Mouse (Mus musculus) liver, embryonic 14.5 days (tissue): ENCODE results near the gene Smok3b. TPM values are rescaled to one million over a fixed set of nuclear protein-coding genes. Genes with fewer than 3 reads are reported as not detected.
"Not testable (repeated sequence)": the region's sequence is repeated elsewhere in the genome, so short reads cannot be mapped to it uniquely, and the experiment has no call there.

Source experiments
- ATAC-seq: fragments of 200-750 bp; cut with Nextera tagmentation; 2 replicates; pipeline ENCODE4 v1.8.0; 2017; ENCODE audit warnings: moderate number of reproducible peaks, mild to moderate bottlenecking, moderate library complexity; ENCODE audit not compliant: insufficient read depth
- DNase-seq, 3 experiments: peaks; one replicate each; pipeline ENCODE4 v3.0.0-alpha.2; 2012 to 2013; ENCODE audit warnings: low read depth in 3 of 3, low spot score in 3 of 3
- H3K27ac ChIP-seq: fragments of 300-500 bp; sonication (generic); 2 replicates; pipeline ENCODE4 v1.5.1; 2014; ENCODE audit warnings: moderate library complexity, mild to moderate bottlenecking, control low read depth, inconsistent platforms
- H3K27me3 ChIP-seq: fragments of 300-500 bp; sonication (generic); 2 replicates; pipeline ENCODE4 v1.6.1; 2014; ENCODE audit warnings: mild to moderate bottlenecking, low read length, moderate library complexity; ENCODE audit not compliant: control insufficient read depth, insufficient read depth
- H3K36me3 ChIP-seq: fragments of 300-500 bp; sonication (generic); replicated peaks from 2 replicates; pipeline ENCODE4 v1.6.1; 2014; ENCODE audit warnings: low read depth; ENCODE audit not compliant: control insufficient read depth, insufficient read depth
- H3K4me1 ChIP-seq, 2 experiments: fragments of 200-500 bp in 1 of 2; fragments of 300-500 bp in 1 of 2; sonication (generic) in 1 of 2; replicated peaks; 2 replicates each; pipeline ENCODE4 v1.6.1; 2012 to 2014; ENCODE audit warnings: antibody characterized with exemption in 1 of 2, inconsistent platforms in 1 of 2, low read length in 1 of 2; ENCODE audit not compliant: control insufficient read depth in 2 of 2, insufficient read depth in 2 of 2
- H3K4me2 ChIP-seq: fragments of 300-500 bp; sonication (generic); 2 replicates; pipeline ENCODE4 v1.6.1; 2014; ENCODE audit warnings: low read depth, mild to moderate bottlenecking, control low read depth, moderate library complexity
- H3K4me3 ChIP-seq, 2 experiments: fragments of 200-500 bp in 1 of 2; fragments of 300-500 bp in 1 of 2; sonication (generic) in 1 of 2; 2 replicates each; pipeline ENCODE4 v1.5.1; 2012 to 2014; ENCODE audit warnings: low read depth in 2 of 2, low read length in 2 of 2, mild to moderate bottlenecking in 2 of 2, control low read depth in 1 of 2, inconsistent platforms in 1 of 2, moderate library complexity in 1 of 2; ENCODE audit not compliant: insufficient read depth in 1 of 2
- H3K9ac ChIP-seq: fragments of 300-500 bp; sonication (generic); replicated peaks from 2 replicates; pipeline ENCODE4 v1.6.1; 2014; ENCODE audit warnings: mild to moderate bottlenecking, control low read depth, moderate library complexity
- H3K9me3 ChIP-seq: fragments of 300-500 bp; sonication (generic); 2 replicates; pipeline ENCODE4 v1.6.1; 2016; ENCODE audit warnings: low read length, mixed read lengths; ENCODE audit not compliant: control insufficient read depth
- CTCF ChIP-seq: IDR thresholded peaks from 2 replicates; pipeline ENCODE4 v1.5.1; 2016; ENCODE audit warnings: antibody characterized with exemption, low read depth, control low read depth
- EP300 ChIP-seq: IDR thresholded peaks from 2 replicates; pipeline ENCODE4 v1.6.1; 2016; ENCODE audit warnings: antibody characterized with exemption, low read depth
- WGBS: fragments of 180-500 bp; shearing (Covaris S2); extraction: QIAGEN DNeasy Blood & Tissue Kit; methylation state at CpG from one replicate; pipeline ENCODE4 v1.1.7; 2014; ENCODE audit not compliant: insufficient replicate concordance; 5-methylcytosine and 5-hydroxymethylcytosine counted together
- polyA plus RNA-seq, 2 experiments: library from polyadenylated mRNA; depleted of rRNA in 1 of 2; stranded (reverse) in 1 of 2; unstranded in 1 of 2; fragments of >200 nt; fragmentation: Nextera tagmentation in 1 of 2; extraction: Ambion mirVana in 1 of 2; gene quantifications; 2 replicates each; pipeline versions ENCODE4 v1.2.1 to v1.2.3; 2012 to 2014

Gene Smok3b
- polyA plus RNA-seq, 2 experiments, result not detected

DNA sequence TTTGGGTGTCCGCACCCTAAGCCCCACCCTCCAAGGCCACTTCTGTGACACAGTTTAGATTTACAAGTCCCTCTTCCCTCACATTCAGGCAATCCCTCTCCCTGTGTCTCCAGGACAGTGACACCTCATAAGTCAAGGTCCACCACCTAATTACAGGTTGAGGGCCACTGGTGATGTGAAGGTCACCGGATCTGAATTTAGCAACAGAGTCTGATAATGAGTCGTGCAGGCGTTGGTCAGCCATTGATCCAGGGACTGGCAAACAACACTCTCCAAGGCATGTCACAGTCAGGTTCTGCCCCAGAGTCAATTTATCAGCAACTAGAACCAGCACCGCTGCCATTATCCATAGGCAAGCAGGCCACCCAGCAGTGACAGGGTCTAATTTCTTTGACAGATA, 8.8 kb upstream of the Smok3b start:
- TF ChIP-seq EP300, result no peak
- TF ChIP-seq CTCF, result no peak
- Histone ChIP-seq H3K9me3 (no peaks in the 10 kb centered on the region), H3K27me3 (no peaks in the 10 kb centered on the region), H3K9ac (no peak overlapping the region), H3K27ac (no peak overlapping the region), H3K4me3 (no peak overlapping the region), H3K36me3 (no peaks in the 10 kb centered on the region), H3K4me2 (no peak overlapping the region), H3K4me1 (peaks cover 0 to 4% of the 10 kb centered on the region in 2 experiments; a peak in 1 of 4 replicates)
- ATAC-seq (no peak), DNase-seq (no peak)
- WGBS, result 73% methylated on average over 5 of the region's 5 CpGs

- no peak for TF ChIP-seq CTCF
- TF ChIP-seq EP300, result no peak
- Histone ChIP-seq H3K4me3 (no peak overlapping the region), H3K27ac (no peak overlapping the region), H3K9ac (no peak overlapping the region), H3K4me2 (no peak overlapping the region), H3K4me1 (peaks cover 0 to 2% of the 10 kb centered on the region in 2 experiments; a peak in 1 of 4 replicates), H3K27me3 (no peaks in the 10 kb centered on the region), H3K36me3 (no peaks in the 10 kb centered on the region), H3K9me3 (no peaks in the 10 kb centered on the region)
- 68% methylated on average over 2 of the region's 2 CpGs for WGBS
- no peak for ATAC-seq
- no peak for DNase-seq
Measured at GRCm38 (mm10) chr5:138016530-138016929, 4.7 kb upstream of the Smok3b start.

GRCm38 (mm10) chr5:138016997-138017396, 4.2 kb upstream of the Smok3b start:
- Histone ChIP-seq H3K4me3 (no peak overlapping the region), H3K9ac (no peak overlapping the region), H3K27me3 (no peaks in the 10 kb centered on the region), H3K9me3 (no peaks in the 10 kb centered on the region), H3K36me3 (no peaks in the 10 kb centered on the region), H3K4me1 (peaks cover 0 to 2% of the 10 kb centered on the region in 2 experiments; a peak in 1 of 4 replicates), H3K27ac (no peak overlapping the region), H3K4me2 (no peak overlapping the region)
- ATAC-seq (no peak), DNase-seq (no peak)
- no peak for TF ChIP-seq EP300
- TF ChIP-seq CTCF, result no peak

- H3K4me2 ChIP-seq, H3K27me3 ChIP-seq, H3K9me3 ChIP-seq, H3K4me3 ChIP-seq, ATAC-seq, H3K9ac ChIP-seq, H3K27ac ChIP-seq, DNase-seq, H3K36me3 ChIP-seq, H3K4me1 ChIP-seq: not testable (repeated sequence)
- whole genome bisulfite sequencing, result 77% methylated on average over 3 of the region's 4 CpGs
Measured at GRCm38 (mm10) chr5:138019577-138019976, 1.7 kb upstream of the Smok3b start.

DNA sequence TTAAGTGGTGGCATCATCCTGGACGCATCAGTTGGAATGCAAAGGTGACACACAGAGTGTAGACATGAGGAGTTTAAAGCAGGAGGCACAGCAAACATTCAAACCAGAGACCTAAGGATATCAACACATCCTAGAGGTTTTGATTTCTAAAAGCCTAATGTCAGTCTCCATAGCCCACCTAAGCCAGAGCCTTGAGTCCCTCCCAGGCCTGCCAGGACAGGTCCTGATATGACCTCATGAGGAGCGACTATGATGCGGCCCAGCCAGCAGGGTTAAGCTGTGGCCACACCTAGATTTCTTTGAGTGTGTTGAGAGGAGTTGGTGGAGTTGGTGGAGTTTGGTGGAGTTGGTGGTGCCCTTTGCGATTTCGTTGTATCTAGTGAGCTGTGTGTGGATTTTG, 31.7 kb downstream of the Smok3b start, which contains the start of gene Smok3c:
Gene Smok3c (plus strand): TSS at position 301 of the 400 bp plus-strand sequence.
- not testable (repeated sequence) for H3K9me3 ChIP-seq, H3K27ac ChIP-seq, H3K27me3 ChIP-seq, H3K9ac ChIP-seq, H3K4me1 ChIP-seq, DNase-seq, H3K4me3 ChIP-seq, H3K4me2 ChIP-seq, ATAC-seq, H3K36me3 ChIP-seq
- WGBS, result no CpG with 5 or more reads among the region's 5 CpGs

DNA sequence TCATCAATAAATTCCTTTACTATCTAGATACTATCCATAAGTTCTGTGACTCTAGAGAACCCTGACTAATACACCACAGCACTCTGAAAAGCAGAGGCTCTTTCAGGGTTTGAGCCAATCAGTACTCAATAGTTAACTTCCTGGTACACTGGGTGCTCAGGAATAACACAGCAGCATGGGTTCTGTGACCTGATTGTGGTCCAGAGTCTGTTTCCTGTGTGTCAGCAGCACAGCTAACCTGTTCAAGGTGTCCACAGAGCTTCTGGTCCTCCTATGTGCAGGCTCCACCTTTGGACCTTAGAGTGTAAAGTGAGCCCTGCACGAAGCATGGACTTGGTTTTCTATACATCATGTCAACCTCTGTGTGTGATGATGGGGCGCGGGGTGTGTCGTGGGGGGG, 52.6 kb downstream of the Smok3b start:
- no peaks in the 10 kb centered on the region for H3K27me3 ChIP-seq
- no peak for DNase-seq
- no peak overlapping the region for H3K4me3 ChIP-seq
- H3K36me3 ChIP-seq, result no peaks in the 10 kb centered on the region
- ATAC-seq, result no peak
- H3K4me2 ChIP-seq, result no peak overlapping the region
- H3K27ac ChIP-seq, result no peak overlapping the region
- no peaks in the 10 kb centered on the region for H3K9me3 ChIP-seq
- H3K9ac ChIP-seq, result no peak overlapping the region
- 70% methylated on average over 4 of the region's 4 CpGs for whole genome bisulfite sequencing
- TF ChIP-seq CTCF, result no peak
- no peak for TF ChIP-seq EP300
- no peaks in the 10 kb centered on the region for H3K4me1 ChIP-seq
